Mouse (Mus musculus) testis, adult 2 months (tissue): ENCODE results near the gene Cramp1l.
A peak's percentile ranks its signal among the peaks of the same experiment; 100 is the strongest.

ENCODE experiments used
- CTCF ChIP-seq: fragments of 200-500 bp; IDR thresholded peaks from 2 replicates; pipeline ENCODE4 v1.5.1; 2012; ENCODE audit warnings: low read depth, mild to moderate bottlenecking, inconsistent platforms, low read length, moderate library complexity; ENCODE audit not compliant: control insufficient read depth, insufficient read depth, insufficient replicate concordance
- POLR2A ChIP-seq: fragments of 200-500 bp; IDR thresholded peaks from 2 replicates; pipeline ENCODE4 v1.6.1; 2012; ENCODE audit warnings: low read depth, mild to moderate bottlenecking, inconsistent platforms, low read length, moderate library complexity; ENCODE audit not compliant: control insufficient read depth

DNA sequence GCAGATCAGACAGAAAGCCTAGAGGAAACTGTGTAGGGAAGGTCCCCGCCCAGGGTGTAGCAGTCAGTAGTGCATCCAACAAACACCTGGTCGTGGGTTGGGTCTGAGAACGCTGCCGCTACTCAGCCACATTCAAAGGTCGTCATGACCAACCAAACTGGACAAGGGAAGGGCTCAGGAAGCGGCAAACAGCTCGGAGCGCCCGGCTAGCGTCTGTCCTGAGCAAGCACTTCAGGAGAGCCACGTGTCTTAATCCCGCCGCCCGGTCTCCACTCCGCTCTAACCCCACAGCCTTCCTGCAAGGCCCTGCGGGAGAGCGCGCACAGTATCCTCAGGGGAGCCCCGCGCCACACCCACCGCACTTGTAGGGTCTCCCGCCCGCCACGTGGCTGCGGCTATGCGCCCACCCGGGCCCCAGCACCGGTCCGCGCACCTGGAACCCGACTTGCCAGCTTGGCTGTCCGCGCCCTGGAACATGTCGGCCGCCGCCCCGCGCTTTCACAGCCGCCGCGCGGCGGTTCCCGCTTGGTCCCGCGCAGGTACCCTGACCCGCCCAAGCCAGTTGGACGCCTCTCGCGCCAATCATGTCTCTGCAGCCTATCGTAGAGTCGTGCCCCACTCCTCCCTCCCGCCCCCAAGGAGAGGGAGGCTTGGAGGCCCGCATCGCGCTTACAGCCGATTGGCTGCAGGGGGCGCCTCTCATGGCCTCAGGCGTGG lies 55.3 kb downstream of the Cramp1l start, which contains the start of gene Jpt2:
- peak; percentile 58; the same call in 1 of the 2 replicates for TF ChIP-seq CTCF
- peak; percentile 47 for TF ChIP-seq POLR2A
